Mouse (Mus musculus) forebrain, embryonic 15.5 days (tissue): ENCODE data around the gene Ebf1. TPM values are rescaled to one million over a fixed set of nuclear protein-coding genes. Genes with fewer than 3 reads are reported as not detected.

Experiments used
- ATAC-seq: fragments of 200-750 bp; cut with Nextera tagmentation; replicated peaks from 2 replicates; pipeline ENCODE4 v1.8.0; 2017; ENCODE audit warnings: mild to moderate bottlenecking, moderate TSS enrichment, moderate library complexity
- H3K27ac ChIP-seq: fragments of 300-500 bp; sonication (generic); replicated peaks from 2 replicates; pipeline ENCODE4 v1.5.1; 2015; ENCODE audit warnings: mild to moderate bottlenecking, inconsistent platforms
- H3K27me3 ChIP-seq: fragments of 300-500 bp; sonication (generic); 2 replicates; pipeline ENCODE4 v1.6.1; 2015; ENCODE audit warnings: inconsistent platforms
- H3K36me3 ChIP-seq: fragments of 300-500 bp; sonication (generic); 2 replicates; pipeline ENCODE4 v1.6.1; 2015; ENCODE audit warnings: mild to moderate bottlenecking, inconsistent platforms
- H3K4me1 ChIP-seq: fragments of 300-500 bp; sonication (generic); 2 replicates; pipeline ENCODE4 v1.6.1; 2015; ENCODE audit warnings: inconsistent platforms
- H3K4me2 ChIP-seq: fragments of 300-500 bp; sonication (generic); replicated peaks from 2 replicates; pipeline ENCODE4 v1.6.1; 2015; ENCODE audit warnings: mild to moderate bottlenecking, inconsistent platforms
- H3K4me3 ChIP-seq: fragments of 300-500 bp; sonication (generic); 2 replicates; pipeline ENCODE4 v1.5.1; 2015; ENCODE audit warnings: mild to moderate bottlenecking, inconsistent platforms
- H3K9ac ChIP-seq: fragments of 300-500 bp; sonication (generic); replicated peaks from 2 replicates; pipeline ENCODE4 v1.6.1; 2015; ENCODE audit warnings: mild to moderate bottlenecking, inconsistent platforms
- H3K9me3 ChIP-seq: fragments of 300-500 bp; sonication (generic); 2 replicates; pipeline ENCODE4 v1.6.1; 2016; ENCODE audit warnings: inconsistent platforms
- WGBS: fragments of 180-500 bp; shearing (Covaris S2); methylation state at CpG from one replicate; pipeline ENCODE4 v1.1.7; 2015; ENCODE audit warnings: mixed read lengths; 5-methylcytosine and 5-hydroxymethylcytosine counted together
- polyA plus RNA-seq: library from polyadenylated mRNA; unstranded; fragments of >200 nt; fragmentation: Nextera tagmentation; extraction: Ambion mirVana; gene quantifications from 2 replicates; pipeline ENCODE4 v1.2.1, GENCODE M21; 2015

The Ebf1 gene
- polyA plus RNA-seq, 1 experiment from 2014 or later = 35.6 TPM

DNA sequence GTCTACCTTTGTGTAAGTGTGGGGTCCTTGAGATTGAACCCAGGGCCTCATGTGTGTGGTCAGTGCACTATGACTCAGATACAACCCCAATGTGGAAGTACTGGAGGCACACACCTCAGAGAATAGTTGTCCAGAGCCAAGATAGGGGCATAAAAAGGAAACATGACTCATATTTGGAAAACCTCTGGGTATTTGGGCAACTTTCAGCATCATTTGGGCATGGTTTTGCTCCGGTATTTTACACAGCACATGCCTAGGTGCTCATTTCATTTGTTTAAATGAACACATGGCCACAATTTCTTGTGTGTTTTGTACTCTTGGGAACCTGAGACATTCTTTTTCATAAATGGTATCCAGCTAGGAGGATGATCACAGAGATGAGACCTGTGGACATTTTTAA lies 161.9 kb downstream of the Ebf1 start:
- H3K9me3 ChIP-seq = no peaks in the 10 kb centered on the region
- no peak overlapping the region for H3K4me2 ChIP-seq
- no peak overlapping the region for H3K27ac ChIP-seq
- H3K36me3 ChIP-seq = no peaks in the 10 kb centered on the region
- ATAC-seq = no peak
- H3K4me3 ChIP-seq = no peak overlapping the region
- WGBS = 89% methylated on average over 1 of the region's 1 CpGs
- no peak overlapping the region for H3K9ac ChIP-seq
- H3K4me1 ChIP-seq = no peaks in the 10 kb centered on the region
- peaks cover 87% of the 10 kb centered on the region for H3K27me3 ChIP-seq

DNA sequence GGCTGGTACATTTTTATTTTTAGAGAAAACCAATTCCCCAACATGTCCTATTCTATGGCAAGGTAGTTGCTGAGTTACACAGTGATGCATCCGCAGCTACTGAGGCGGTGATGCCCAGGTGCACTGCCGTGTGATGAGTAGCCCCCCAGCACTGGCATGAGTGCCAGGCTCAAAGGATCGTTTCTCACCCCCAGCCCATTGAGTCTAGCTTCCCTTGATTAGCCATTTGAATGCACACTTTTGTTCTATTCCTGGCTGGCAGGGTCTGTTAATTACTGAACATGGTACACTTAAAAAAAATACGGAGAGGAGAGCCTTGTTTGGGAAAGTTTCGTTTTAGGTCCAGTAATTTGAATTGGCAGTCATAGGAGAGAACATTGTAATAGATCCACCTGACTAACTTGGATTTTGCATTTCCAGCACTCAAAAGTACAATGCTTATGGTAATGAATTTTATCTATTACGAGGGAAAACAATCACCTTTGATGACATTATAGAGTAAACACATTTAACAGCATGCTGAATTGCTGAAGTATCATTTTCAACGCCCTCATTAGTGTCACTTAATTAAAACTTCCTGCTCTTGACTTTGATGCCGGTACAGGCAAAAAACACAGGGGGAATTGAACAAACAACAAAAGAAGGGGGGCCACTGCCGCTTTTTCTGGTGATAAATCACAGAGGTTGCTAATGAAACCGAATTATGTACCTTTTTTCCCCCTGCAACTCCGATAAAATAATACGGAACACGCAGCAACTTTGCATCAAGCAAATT lies 167.3 kb downstream of the Ebf1 start:
- no peak; the same call in 1 of the 2 replicates for ATAC-seq
- H3K4me2 ChIP-seq = no peak overlapping the region
- no peak overlapping the region for H3K4me3 ChIP-seq
- H3K27ac ChIP-seq = no peak overlapping the region
- no peak overlapping the region for H3K9ac ChIP-seq
- H3K9me3 ChIP-seq = no peaks in the 10 kb centered on the region
- WGBS = 15% methylated on average over 14 of the region's 14 CpGs
- peaks cover 80% of the 10 kb centered on the region for H3K27me3 ChIP-seq
- no peaks in the 10 kb centered on the region for H3K36me3 ChIP-seq
- peaks cover 18% of the 10 kb centered on the region for H3K4me1 ChIP-seq

DNA sequence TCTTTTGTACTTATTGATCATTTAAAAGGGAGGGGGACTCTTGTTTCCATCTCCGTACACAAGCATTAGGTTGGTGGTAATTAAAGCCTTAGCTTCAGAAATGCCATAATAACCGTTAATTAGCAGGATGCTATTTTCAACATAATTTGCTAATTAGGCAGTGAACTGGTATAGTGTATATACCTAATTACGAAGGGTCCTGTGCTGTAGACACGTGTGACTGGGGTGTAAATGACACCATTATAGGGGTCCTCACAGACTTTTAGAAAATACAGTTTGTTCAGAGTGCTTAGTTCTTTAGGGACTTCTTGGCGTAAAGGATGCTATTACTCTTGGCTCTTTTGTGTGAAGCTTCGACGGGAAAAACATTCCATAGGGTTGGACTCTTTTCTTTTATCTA lies 167.9 kb downstream of the Ebf1 start:
- H3K4me2 ChIP-seq = no peak overlapping the region
- no peak overlapping the region for H3K4me3 ChIP-seq
- H3K4me1 ChIP-seq = peaks cover 18% of the 10 kb centered on the region
- WGBS = 7% methylated on average over 7 of the region's 7 CpGs
- ATAC-seq = peak; percentile 88
- H3K9me3 ChIP-seq = no peaks in the 10 kb centered on the region
- no peak overlapping the region for H3K9ac ChIP-seq
- no peaks in the 10 kb centered on the region for H3K36me3 ChIP-seq
- H3K27me3 ChIP-seq = peaks cover 80% of the 10 kb centered on the region
- no peak overlapping the region for H3K27ac ChIP-seq

DNA sequence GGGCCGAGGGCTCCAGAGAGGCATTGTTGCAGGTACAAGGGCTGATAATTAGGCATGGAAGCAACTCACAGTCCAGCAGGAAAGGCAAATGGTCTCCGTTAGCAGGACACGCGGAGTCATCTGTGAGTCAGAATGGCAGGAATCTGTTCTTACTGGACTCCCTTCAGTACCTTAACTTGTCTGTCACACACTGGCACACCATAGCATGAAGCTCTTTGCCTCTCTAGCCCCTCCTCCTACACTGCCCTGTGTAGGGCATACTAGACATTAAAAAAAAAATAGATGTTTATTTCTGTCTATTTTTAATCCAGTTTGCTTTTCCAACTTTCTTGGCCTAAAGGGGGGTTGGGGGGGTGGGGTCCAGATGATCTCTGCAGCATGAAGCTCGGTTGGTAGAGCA lies 168.4 kb downstream of the Ebf1 start:
- H3K4me1 ChIP-seq = peaks cover 18% of the 10 kb centered on the region

DNA sequence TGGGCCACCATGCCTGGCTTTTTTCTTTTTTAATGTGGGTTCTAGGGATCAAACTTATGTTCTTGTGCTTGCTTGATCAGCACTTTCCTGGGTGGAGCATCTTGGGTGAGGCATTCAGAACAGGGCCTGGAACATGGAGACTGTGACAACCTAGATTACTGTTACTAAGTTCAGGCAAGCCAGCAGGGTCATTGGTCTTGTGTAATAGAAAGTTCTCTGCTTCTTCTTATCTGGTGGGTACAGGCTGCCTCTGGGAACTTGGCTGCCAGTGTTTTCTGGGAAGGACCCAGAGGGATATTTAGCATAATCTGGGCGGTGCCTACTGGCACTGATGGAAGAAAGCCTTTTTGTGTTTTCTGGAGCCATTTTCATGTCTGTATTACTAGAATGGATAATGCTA lies 170.9 kb downstream of the Ebf1 start:
- Histone ChIP-seq H3K9ac (no peak overlapping the region), H3K4me1 (peaks cover 21% of the 10 kb centered on the region), H3K4me2 (no peak overlapping the region), H3K27ac (no peak overlapping the region), H3K36me3 (no peaks in the 10 kb centered on the region), H3K9me3 (no peaks in the 10 kb centered on the region), H3K4me3 (no peak overlapping the region), H3K27me3 (peaks cover 84% of the 10 kb centered on the region)
- ATAC-seq = no peak
- WGBS = 75% methylated on average over 1 of the region's 1 CpGs

More for the DNA sequence above, 168.4 kb downstream of the Ebf1 start:
- peak; percentile 76 for ATAC-seq
- Histone ChIP-seq H3K27ac (no peak overlapping the region), H3K4me2 (no peak overlapping the region), H3K9ac (no peak overlapping the region), H3K4me3 (no peak overlapping the region), H3K27me3 (peaks cover 80% of the 10 kb centered on the region), H3K9me3 (no peaks in the 10 kb centered on the region), H3K36me3 (no peaks in the 10 kb centered on the region)
- 12% methylated on average over 5 of the region's 5 CpGs for WGBS

DNA sequence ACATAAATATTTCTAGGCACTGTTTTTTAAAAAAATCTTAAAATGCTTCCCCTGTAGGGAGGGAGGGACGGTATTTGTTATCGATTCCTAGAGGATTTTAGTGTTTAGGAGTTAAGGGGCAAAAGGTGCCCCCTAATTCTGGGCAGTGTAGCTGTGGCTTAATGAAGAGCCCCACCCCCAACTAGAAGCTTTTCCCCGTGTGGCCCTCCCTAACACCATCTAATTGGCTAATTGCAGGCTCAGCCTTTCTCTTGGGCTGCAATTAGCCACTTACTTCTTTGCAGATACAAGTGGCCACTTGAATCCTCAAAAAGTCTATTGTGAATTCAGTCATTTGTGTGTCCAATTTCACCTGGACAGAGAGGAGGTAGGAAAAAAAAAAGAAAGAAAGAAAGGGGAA lies 175.7 kb downstream of the Ebf1 start:
- Histone ChIP-seq H3K9me3 (no peaks in the 10 kb centered on the region), H3K4me1 (peaks cover 11% of the 10 kb centered on the region), H3K9ac (no peak overlapping the region), H3K4me2 (no peak overlapping the region), H3K4me3 (no peak overlapping the region), H3K36me3 (no peaks in the 10 kb centered on the region), H3K27me3 (peaks cover 87% of the 10 kb centered on the region), H3K27ac (no peak overlapping the region)
- WGBS = under 1% methylated on average over 3 of the region's 3 CpGs
- no peak for ATAC-seq

DNA sequence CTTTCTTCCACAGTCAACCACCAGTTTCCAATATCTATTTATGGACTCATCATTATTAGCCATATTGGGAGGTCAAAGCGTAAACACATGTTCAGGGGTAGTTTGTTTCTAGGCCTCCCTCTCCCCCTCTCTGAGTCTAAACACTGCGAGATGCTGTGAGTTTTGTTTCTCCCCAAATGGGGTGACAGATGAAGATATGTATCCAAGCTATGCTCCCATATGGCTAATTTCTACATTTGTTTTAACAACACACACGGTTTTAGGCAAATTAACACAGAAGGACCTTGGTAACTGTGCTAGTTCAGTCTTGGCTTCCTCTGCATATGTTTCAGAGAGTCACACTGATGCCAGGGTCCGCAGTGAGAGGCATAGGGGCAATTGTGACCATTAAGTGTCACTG lies 177.8 kb downstream of the Ebf1 start:
- Histone ChIP-seq H3K27ac (no peak overlapping the region), H3K4me2 (no peak overlapping the region), H3K36me3 (no peaks in the 10 kb centered on the region), H3K4me3 (no peak overlapping the region), H3K4me1 (peaks cover 14% of the 10 kb centered on the region), H3K9me3 (no peaks in the 10 kb centered on the region), H3K9ac (no peak overlapping the region), H3K27me3 (peaks cover 84% of the 10 kb centered on the region)
- 71% methylated on average over 4 of the region's 4 CpGs for WGBS
- ATAC-seq = peak; percentile 51

DNA sequence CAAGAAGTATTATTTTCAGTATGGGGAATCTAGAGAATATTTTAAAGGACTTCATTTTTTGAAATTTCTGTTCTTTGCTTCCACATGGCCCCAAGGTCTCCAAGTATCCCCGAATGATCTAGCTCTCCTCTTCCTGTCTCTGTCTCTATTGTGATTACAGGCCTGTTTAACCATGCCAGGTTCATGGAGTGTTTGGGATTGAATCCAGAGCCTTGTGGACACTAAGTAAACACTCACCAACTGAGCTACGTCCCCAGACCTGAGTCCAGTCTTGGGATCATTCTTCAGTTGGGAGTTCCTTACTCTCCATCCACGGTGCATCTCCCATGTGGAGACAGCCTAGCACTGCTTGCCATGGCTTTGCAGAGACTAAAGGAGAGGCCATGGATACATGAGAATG lies 178.7 kb downstream of the Ebf1 start:
- H3K9me3 ChIP-seq = no peaks in the 10 kb centered on the region
- peaks cover 21% of the 10 kb centered on the region for H3K4me1 ChIP-seq

DNA sequence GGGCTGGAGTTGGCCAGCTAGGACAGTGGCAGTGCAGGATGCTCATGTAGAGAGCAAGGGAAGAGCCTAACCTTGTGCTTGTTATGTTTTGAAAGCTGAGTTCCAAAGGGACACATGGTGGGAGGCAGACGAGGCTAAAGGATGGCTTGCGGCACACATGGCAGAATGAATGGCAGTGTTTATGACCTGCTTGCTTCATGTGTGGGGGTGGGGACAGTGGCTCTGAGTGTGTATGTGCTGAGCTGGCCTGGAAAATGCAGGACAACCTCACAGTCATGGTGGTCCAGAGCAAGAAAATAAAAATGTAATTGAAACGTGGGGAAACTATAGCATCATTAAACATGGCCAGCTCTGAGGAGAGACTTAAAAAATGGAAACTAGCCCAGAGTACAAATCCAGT lies 181.2 kb downstream of the Ebf1 start:
- no peak overlapping the region for H3K9ac ChIP-seq
- no peak overlapping the region for H3K4me3 ChIP-seq
- H3K36me3 ChIP-seq = no peaks in the 10 kb centered on the region
- no peaks in the 10 kb centered on the region for H3K9me3 ChIP-seq
- peaks cover 62% of the 10 kb centered on the region for H3K27me3 ChIP-seq
- ATAC-seq = no peak
- no peak overlapping the region for H3K4me2 ChIP-seq
- H3K4me1 ChIP-seq = peaks cover 22% of the 10 kb centered on the region
- 55% methylated on average over 3 of the region's 3 CpGs for WGBS
- no peak overlapping the region for H3K27ac ChIP-seq

More for the DNA sequence above, 178.7 kb downstream of the Ebf1 start:
- no peak for ATAC-seq
- Histone ChIP-seq H3K27ac (no peak overlapping the region), H3K9ac (no peak overlapping the region), H3K4me2 (no peak overlapping the region), H3K4me3 (no peak overlapping the region), H3K36me3 (no peaks in the 10 kb centered on the region), H3K27me3 (peaks cover 76% of the 10 kb centered on the region)
- 94% methylated on average over 3 of the region's 3 CpGs for WGBS

DNA sequence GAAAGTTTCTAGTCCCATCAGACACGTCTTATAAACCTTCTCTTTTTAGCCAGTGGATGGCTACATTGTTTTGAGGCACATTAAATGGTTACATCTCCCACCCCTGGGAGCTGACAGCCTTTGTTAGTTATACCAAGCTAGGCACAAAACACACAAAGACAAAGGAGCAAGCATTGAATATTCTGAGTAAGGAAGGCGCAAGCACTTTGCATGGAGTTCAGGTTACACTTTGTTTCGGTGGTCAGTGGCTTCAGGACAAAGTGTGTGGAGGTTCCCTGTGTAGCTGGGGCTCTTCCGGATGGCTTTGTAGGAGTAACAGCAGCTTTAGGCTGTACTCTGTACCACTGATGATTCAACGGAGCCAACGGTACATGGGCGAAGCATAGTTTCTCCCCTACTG lies 186.9 kb downstream of the Ebf1 start:
- Histone ChIP-seq H3K36me3 (no peaks in the 10 kb centered on the region), H3K4me3 (no peak overlapping the region), H3K27me3 (peaks cover 45% of the 10 kb centered on the region), H3K27ac (no peak overlapping the region), H3K9me3 (no peaks in the 10 kb centered on the region), H3K4me2 (no peak overlapping the region), H3K4me1 (peaks cover 22% of the 10 kb centered on the region), H3K9ac (no peak overlapping the region)
- 69% methylated on average over 7 of the region's 7 CpGs for WGBS
- no peak for ATAC-seq

DNA sequence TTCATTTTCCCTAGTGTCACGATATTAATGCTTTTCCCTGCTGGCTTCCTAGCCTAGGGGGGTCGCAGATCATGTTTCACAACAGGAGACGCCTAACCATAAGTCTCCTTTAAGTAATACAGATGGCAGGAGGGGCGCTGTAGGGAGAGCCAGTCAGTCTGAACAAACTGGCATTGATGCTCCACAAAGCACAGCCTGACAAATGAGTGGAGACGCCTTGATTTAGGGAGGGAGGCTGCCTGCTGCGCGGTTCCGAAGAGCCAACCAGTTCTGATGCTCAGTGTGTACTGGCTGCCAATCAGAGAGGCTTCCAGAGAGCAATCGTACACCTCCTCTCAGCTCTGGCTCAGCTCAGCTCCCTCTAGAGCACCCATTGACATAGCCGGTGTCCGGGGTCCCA lies 189.5 kb downstream of the Ebf1 start:
- no peak overlapping the region for H3K27ac ChIP-seq
- 13% methylated on average over 11 of the region's 11 CpGs for WGBS
- peaks cover 7% of the 10 kb centered on the region for H3K4me1 ChIP-seq
- H3K4me2 ChIP-seq = 0 out of 2 replicates have a peak overlapping the region, but pooled peaks have one; percentile 7
- H3K36me3 ChIP-seq = no peaks in the 10 kb centered on the region
- no peaks in the 10 kb centered on the region for H3K9me3 ChIP-seq
- no peak overlapping the region for H3K4me3 ChIP-seq
- ATAC-seq = peak; percentile 72; the same call in 1 of the 2 replicates
- H3K27me3 ChIP-seq = peaks cover 41% of the 10 kb centered on the region
- no peak overlapping the region for H3K9ac ChIP-seq

DNA sequence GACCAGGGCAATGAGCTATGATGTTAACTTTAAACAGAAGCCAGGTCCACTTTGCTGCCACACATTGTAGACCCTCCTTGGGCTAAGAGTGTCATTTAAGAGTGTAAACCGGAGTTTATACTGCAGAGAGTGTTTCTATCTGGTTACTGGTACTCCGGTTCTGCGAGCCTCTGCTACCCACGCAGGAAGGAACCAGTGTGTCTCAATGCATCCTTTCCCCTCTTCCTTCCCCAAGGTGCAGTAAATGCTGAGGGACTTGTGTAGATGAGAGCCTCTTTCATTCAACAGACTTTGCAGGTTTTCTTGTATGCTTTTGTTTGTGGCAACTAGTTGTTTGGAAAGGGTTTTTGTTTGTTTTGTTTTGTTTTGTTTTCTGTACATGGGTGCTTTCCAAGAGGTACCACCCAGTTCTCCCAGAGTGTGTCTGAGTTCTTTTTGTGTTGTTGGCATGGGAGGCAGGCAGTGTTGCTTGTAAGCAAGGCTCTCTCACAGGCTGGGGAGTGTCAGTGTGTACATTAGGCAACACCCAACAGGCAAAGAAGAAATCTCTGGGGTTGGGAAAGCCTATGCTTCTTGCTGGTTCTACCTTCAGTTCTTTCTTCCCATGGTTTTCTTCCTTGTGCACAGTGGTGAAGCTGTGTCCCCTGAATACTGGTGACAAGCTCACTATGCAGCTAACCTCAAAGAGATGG lies 191.9 kb downstream of the Ebf1 start:
- Histone ChIP-seq H3K27ac (no peak overlapping the region), H3K9me3 (no peaks in the 10 kb centered on the region), H3K4me3 (no peak overlapping the region), H3K36me3 (no peaks in the 10 kb centered on the region), H3K9ac (no peak overlapping the region), H3K4me2 (no peak overlapping the region), H3K4me1 (peaks cover 7% of the 10 kb centered on the region), H3K27me3 (peaks cover 33% of the 10 kb centered on the region)
- no peak for ATAC-seq
- WGBS = 86% methylated on average over 4 of the region's 4 CpGs
